Mouse (Mus musculus) olfactory bulb, adult 2 months (tissue): ENCODE results near the gene Hist2h3b.

ENCODE experiments used
- CTCF ChIP-seq: fragments of 200-500 bp; IDR thresholded peaks from 2 replicates; pipeline ENCODE4 v1.5.1; 2012; ENCODE audit warnings: low read depth, mild to moderate bottlenecking, low read length, moderate library complexity; ENCODE audit not compliant: insufficient read depth
- POLR2A ChIP-seq: fragments of 200-500 bp; IDR thresholded peaks from 2 replicates; pipeline ENCODE4 v1.6.1; 2012; ENCODE audit warnings: mild to moderate bottlenecking, low read depth, low read length, moderate library complexity; ENCODE audit not compliant: insufficient read depth

DNA sequence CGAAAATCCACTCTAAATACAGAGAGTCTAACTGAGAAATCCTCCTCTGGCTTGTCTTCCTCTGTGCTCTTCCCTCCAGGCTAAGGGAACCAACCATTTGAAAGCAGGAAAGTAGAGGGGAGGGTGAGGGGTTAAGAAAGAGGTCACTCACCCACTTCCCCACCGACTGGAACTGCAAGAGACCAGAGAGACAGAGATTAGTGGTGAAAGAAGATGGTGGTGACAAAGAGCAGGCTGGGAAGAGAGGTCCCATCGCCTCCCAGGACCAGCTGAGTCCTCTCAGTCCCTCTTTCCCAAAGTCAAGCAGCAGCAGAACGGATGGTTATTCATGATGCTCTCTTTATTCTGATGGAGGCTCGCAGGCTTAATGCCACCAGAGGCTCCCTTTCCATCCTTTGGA is 24.9 kb downstream of the Hist2h3b start:
- TF ChIP-seq CTCF (no peak), POLR2A (no peak)
